Mouse (Mus musculus) embryonic facial prominence, embryonic 11.5 days (tissue): ENCODE measurements around the gene Henmt1. TPM values are rescaled to one million over a fixed set of nuclear protein-coding genes. Genes with fewer than 3 reads are reported as not detected.

Experiments
- ATAC-seq: fragments of 200-750 bp; cut with Nextera tagmentation; replicated peaks from 2 replicates; pipeline ENCODE4 v1.8.0; 2017; ENCODE audit warnings: low read depth; ENCODE audit not compliant: insufficient number of reproducible peaks, low FRiP score, low TSS enrichment
- DNase-seq: peaks from one replicate; pipeline ENCODE4 v3.0.0-alpha.2; 2015; ENCODE audit warnings: low spot score
- H3K27ac ChIP-seq: fragments of 300-500 bp; sonication (generic); replicated peaks from 2 replicates; pipeline ENCODE4 v1.5.1; 2014; ENCODE audit warnings: mild to moderate bottlenecking, low read depth, low read length, control low read depth
- H3K27me3 ChIP-seq: fragments of 300-500 bp; sonication (generic); 2 replicates; pipeline ENCODE4 v1.6.1; 2014; ENCODE audit warnings: mild to moderate bottlenecking, low read length, moderate library complexity, mixed read lengths; ENCODE audit not compliant: control insufficient read depth, insufficient read depth
- H3K36me3 ChIP-seq: fragments of 300-500 bp; sonication (generic); replicated peaks from 2 replicates; pipeline ENCODE4 v1.6.1; 2014; ENCODE audit warnings: low read depth, mild to moderate bottlenecking, low read length, moderate library complexity, mixed read lengths; ENCODE audit not compliant: control insufficient read depth, insufficient read depth
- H3K4me1 ChIP-seq: fragments of 300-500 bp; sonication (generic); 2 replicates; pipeline ENCODE4 v1.6.1; 2014; ENCODE audit warnings: low read length, mixed read lengths; ENCODE audit not compliant: control insufficient read depth, insufficient read depth
- H3K4me2 ChIP-seq: fragments of 300-500 bp; sonication (generic); 2 replicates; pipeline ENCODE4 v1.6.1; 2014; ENCODE audit warnings: low read depth, mild to moderate bottlenecking, control low read depth, low read length, moderate library complexity
- H3K4me3 ChIP-seq: fragments of 300-500 bp; sonication (generic); 2 replicates; pipeline ENCODE4 v1.5.1; 2014; ENCODE audit warnings: low read depth, low read length, control low read depth
- H3K9ac ChIP-seq: fragments of 300-500 bp; sonication (generic); replicated peaks from 2 replicates; pipeline ENCODE4 v1.6.1; 2014; ENCODE audit warnings: mild to moderate bottlenecking, control low read depth, low read length
- H3K9me3 ChIP-seq: fragments of 300-500 bp; sonication (generic); replicated peaks from 2 replicates; pipeline ENCODE4 v1.6.1; 2016; ENCODE audit warnings: mild to moderate bottlenecking, low read length, inconsistent platforms, mixed read lengths; ENCODE audit not compliant: control insufficient read depth
- WGBS: fragments of 180-500 bp; shearing (Covaris S2); extraction: QIAGEN DNeasy Blood & Tissue Kit; methylation state at CpG from one replicate; pipeline ENCODE4 v1.1.7; 2014; 5-methylcytosine and 5-hydroxymethylcytosine counted together
- polyA plus RNA-seq: library from polyadenylated mRNA; unstranded; fragments of >200 nt; fragmentation: Nextera tagmentation; extraction: Ambion mirVana; gene quantifications from 2 replicates; pipeline ENCODE4 v1.2.1, GENCODE M21; 2014

Henmt1 gene
- polyA plus RNA-seq, 1 experiment from 2014 or later: 0.63 TPM

GRCm38 (mm10) chr3:108918852-108919251 lies 20.8 kb upstream of the Henmt1 start:
- no peaks in the 10 kb centered on the region for H3K36me3 ChIP-seq
- WGBS: 98% methylated on average over 1 of the region's 1 CpGs
- no peak for ATAC-seq
- H3K27me3 ChIP-seq: no peaks in the 10 kb centered on the region
- no peaks in the 10 kb centered on the region for H3K4me1 ChIP-seq
- no peak overlapping the region for H3K27ac ChIP-seq
- no peak overlapping the region for H3K9ac ChIP-seq
- DNase-seq: no peak
- no peaks in the 10 kb centered on the region for H3K9me3 ChIP-seq
- no peak overlapping the region for H3K4me2 ChIP-seq
- no peak overlapping the region for H3K4me3 ChIP-seq

- no peaks in the 10 kb centered on the region for H3K27me3 ChIP-seq
- no peaks in the 10 kb centered on the region for H3K4me1 ChIP-seq
- H3K27ac ChIP-seq: no peak overlapping the region
- ATAC-seq (no peak), DNase-seq (no peak)
- H3K9me3 ChIP-seq: no peaks in the 10 kb centered on the region
- no peaks in the 10 kb centered on the region for H3K36me3 ChIP-seq
- WGBS: 88% methylated on average over 3 of the region's 3 CpGs
- H3K4me3 ChIP-seq: no peak overlapping the region
- H3K4me2 ChIP-seq: no peak overlapping the region
- no peak overlapping the region for H3K9ac ChIP-seq
Measured at GRCm38 (mm10) chr3:108920442-108921070, 19.1 kb upstream of the Henmt1 start.

- ATAC-seq: no peak
- H3K4me3 ChIP-seq: no peak overlapping the region
- no peak overlapping the region for H3K4me2 ChIP-seq
- no peaks in the 10 kb centered on the region for H3K27me3 ChIP-seq
- WGBS: 76% methylated on average over 1 of the region's 1 CpGs
- H3K36me3 ChIP-seq: no peaks in the 10 kb centered on the region
- no peaks in the 10 kb centered on the region for H3K9me3 ChIP-seq
- no peak overlapping the region for H3K27ac ChIP-seq
- no peaks in the 10 kb centered on the region for H3K4me1 ChIP-seq
- no peak overlapping the region for H3K9ac ChIP-seq
- no peak for DNase-seq
Measured at GRCm38 (mm10) chr3:108921822-108922221, 17.9 kb upstream of the Henmt1 start.

GRCm38 (mm10) chr3:108925677-108926076 lies 14.0 kb upstream of the Henmt1 start:
- H3K36me3 ChIP-seq: no peaks in the 10 kb centered on the region
- no peak overlapping the region for H3K9ac ChIP-seq
- no peak for DNase-seq
- WGBS: 93% methylated on average over 4 of the region's 4 CpGs
- H3K4me1 ChIP-seq: no peaks in the 10 kb centered on the region
- ATAC-seq: no peak
- H3K27ac ChIP-seq: no peak overlapping the region
- no peak overlapping the region for H3K4me2 ChIP-seq
- no peaks in the 10 kb centered on the region for H3K9me3 ChIP-seq
- no peaks in the 10 kb centered on the region for H3K27me3 ChIP-seq
- no peak overlapping the region for H3K4me3 ChIP-seq

- no peaks in the 10 kb centered on the region for H3K4me1 ChIP-seq
- no peaks in the 10 kb centered on the region for H3K36me3 ChIP-seq
- H3K4me2 ChIP-seq: no peak overlapping the region
- no peak overlapping the region for H3K27ac ChIP-seq
- no peaks in the 10 kb centered on the region for H3K9me3 ChIP-seq
- no peak overlapping the region for H3K9ac ChIP-seq
- WGBS: 61% methylated on average over 1 of the region's 1 CpGs
- ATAC-seq: no peak
- H3K27me3 ChIP-seq: no peaks in the 10 kb centered on the region
- DNase-seq: no peak
- H3K4me3 ChIP-seq: no peak overlapping the region
Measured at GRCm38 (mm10) chr3:108926308-108926707, 13.4 kb upstream of the Henmt1 start.

- WGBS: 91% methylated on average over 6 of the region's 6 CpGs
- no peak overlapping the region for H3K4me2 ChIP-seq
Measured at GRCm38 (mm10) chr3:108933557-108933956, 6.1 kb upstream of the Henmt1 start.

GRCm38 (mm10) chr3:108938691-108939090 lies 982 bp upstream of the Henmt1 start:
- Histone ChIP-seq H3K9me3 (no peaks in the 10 kb centered on the region), H3K4me2 (no peak overlapping the region), H3K27me3 (no peaks in the 10 kb centered on the region), H3K9ac (no peak overlapping the region), H3K36me3 (no peaks in the 10 kb centered on the region), H3K4me1 (no peaks in the 10 kb centered on the region), H3K4me3 (no peak overlapping the region), H3K27ac (no peak overlapping the region)
- ATAC-seq: no peak
- DNase-seq: no peak
- WGBS: 92% methylated on average over 5 of the region's 5 CpGs

More at GRCm38 (mm10) chr3:108933557-108933956, 6.1 kb upstream of the Henmt1 start:
- Histone ChIP-seq H3K36me3 (no peaks in the 10 kb centered on the region), H3K9ac (no peak overlapping the region), H3K27ac (no peak overlapping the region), H3K27me3 (no peaks in the 10 kb centered on the region), H3K4me1 (no peaks in the 10 kb centered on the region), H3K4me3 (no peak overlapping the region), H3K9me3 (no peaks in the 10 kb centered on the region)
- ATAC-seq: no peak
- DNase-seq: no peak

- H3K27me3 ChIP-seq: no peaks in the 10 kb centered on the region
- H3K36me3 ChIP-seq: no peaks in the 10 kb centered on the region
- ATAC-seq (peak; percentile 81), DNase-seq (peak; percentile 36)
- no peak within 1 kb of the TSS for H3K9ac ChIP-seq
- WGBS: 52% methylated on average over 43 of the region's 59 CpGs
- no peaks in the 10 kb centered on the region for H3K9me3 ChIP-seq
- H3K4me1 ChIP-seq: no peaks in the 10 kb centered on the region
- H3K27ac ChIP-seq: no peak within 1 kb of the TSS
- peak within 1 kb of the TSS; percentile 19; the same call in 1 of the 2 replicates for H3K4me3 ChIP-seq
- peak within 1 kb of the TSS; percentile 51 for H3K4me2 ChIP-seq
Measured at GRCm38 (mm10) chr3:108940001-108940633, 444 bp downstream of the Henmt1 start, which contains the start of gene Gm9857. Gene Gm9857, minus strand, starts transcription at chr3:108940445.
